Mouse (Mus musculus) embryonic stem cell, embryonic (primary cell): ENCODE measurements at regions not wholly inside any gene's neighbourhood (a gene's known extent, or its start where the extent isn't known, plus 50 kb on each side); places are given as distances from the start of the nearest gene placed in this dataset.
"Not testable (repeated sequence)": the region's sequence is repeated elsewhere in the genome, so short reads cannot be mapped to it uniquely, and the experiment has no call there.

Experiments used
- CTCF ChIA-PET, 4 experiments: fragments of 300-600 bp in 2 of 4; fragments of 350-600 bp in 2 of 4; sonication (Branson Sonifier 250); formaldehyde crosslinking; loops; one replicate each; lab custom pipeline; 2022; ENCODE audit warnings: inconsistent platforms in 2 of 4; lab: Charles Lee
- POLR2A ChIA-PET, 4 experiments: fragments of 300-600 bp in 2 of 4; fragments of 350-600 bp in 2 of 4; sonication (Branson Sonifier 250); formaldehyde crosslinking; loops; one replicate each; lab custom pipeline; 2022; ENCODE audit warnings: antibody characterized with exemption in 4 of 4, inconsistent platforms in 1 of 4; lab: Charles Lee

DNA sequence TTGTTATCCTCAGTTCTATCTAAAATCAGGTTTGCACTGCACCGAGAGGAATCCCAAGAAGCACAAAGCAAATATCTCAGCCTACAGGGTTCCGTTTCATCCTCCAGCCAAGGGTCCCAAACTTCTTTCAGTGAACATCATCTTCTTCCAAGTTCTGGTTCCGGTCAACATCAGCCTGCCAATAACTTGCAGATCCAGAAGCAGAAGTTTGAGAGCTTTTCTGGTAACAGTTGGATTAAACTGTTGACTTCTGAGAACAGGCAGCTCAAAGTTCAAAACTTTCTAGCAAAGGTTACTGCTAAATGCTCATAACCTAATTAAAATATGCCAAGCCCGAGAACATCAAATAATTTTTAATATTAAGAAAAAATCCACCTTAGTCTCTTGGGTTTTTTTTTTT, 237.0 kb upstream of the Gm37988 start:
- POLR2A ChIA-PET: interaction anchor here in 2 of 4 experiments (0.5 to 0.7 kb wide), 2 partner anchors 19 to 662 kb away, joined by 4 to 5 read pairs; no protein-coding TSS in a partner anchor
- CTCF ChIA-PET: interaction anchor here in 1 of 4 experiments (0.7 kb wide), 1 partner anchor 19 kb away, joined by 3 read pairs; no protein-coding TSS in a partner anchor

DNA sequence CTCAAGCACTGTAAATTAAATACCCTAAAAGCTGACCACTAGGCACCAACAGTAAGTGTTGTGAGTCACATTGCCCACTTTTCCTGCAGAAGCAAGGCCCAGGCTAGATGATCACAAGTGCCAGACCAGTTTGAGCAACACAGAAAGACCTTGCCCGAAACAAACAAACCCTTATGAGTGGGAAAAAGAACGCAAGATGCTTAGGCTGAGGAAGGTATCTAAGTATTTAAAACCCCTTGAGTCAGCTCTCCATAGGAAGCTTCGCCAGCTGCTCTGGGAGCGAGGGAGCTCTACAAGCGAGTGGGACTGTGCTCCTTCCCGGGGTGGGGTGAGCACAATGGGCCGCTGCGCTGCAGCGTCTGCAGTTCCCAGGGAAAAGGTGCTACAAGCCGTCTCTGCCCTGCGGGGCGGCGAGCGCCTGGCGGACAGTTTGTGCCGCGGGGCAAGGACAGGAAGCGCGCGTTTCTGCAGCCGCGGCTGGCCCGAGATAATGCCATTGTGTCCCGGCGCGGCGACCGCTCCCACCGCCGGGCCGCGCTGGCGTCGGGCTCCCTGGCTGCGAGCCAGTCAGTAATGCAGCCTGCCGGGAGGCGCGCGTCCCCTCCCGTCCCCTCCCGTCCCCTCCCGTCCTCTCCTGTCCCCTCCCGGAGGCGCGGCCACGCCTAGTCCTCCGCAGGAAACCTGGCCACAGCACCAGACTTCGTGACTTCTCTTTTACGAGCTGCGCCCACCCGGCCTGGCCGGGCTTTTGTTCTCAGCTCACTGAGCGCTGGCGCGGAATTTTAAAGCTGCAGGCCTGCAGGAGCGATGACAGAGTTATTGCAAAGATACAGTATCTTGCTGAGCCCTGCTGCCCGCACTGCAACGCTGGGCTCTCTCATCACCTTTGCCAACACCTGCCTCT, 236.1 kb upstream of the Gm37988 start:
- CTCF ChIA-PET: no interaction called here
- POLR2A ChIA-PET: interaction anchor here in 3 of 4 experiments (0.5 to 1.1 kb wide), 6 partner anchors 21 to 661 kb away, joined by 3 to 6 read pairs (median 3); no protein-coding TSS in a partner anchor

DNA sequence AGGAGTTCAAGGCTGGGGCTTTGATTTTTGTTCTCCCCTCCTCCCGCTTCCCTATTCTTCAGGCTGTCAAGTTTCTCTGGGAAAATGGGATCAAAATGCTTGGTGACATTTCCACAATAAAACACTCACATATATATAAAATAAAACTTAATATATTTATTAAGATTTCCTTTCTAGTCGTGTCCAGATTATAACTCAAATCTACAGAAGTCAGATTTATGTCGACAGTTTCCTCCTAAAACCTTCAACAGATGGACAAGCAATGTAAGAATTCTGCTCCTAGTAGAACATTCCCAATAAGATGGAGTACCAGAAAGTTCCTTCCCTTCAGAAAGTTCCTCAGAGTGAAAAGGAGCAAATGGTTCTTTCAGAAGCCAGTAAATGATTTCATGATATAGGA, 235.4 kb upstream of the Gm37988 start:
- ChIA-PET POLR2A (interaction anchor here in 3 of 4 experiments (0.5 to 1.1 kb wide), 4 partner anchors 20 to 269 kb away, joined by 3 to 6 read pairs (median 3); no protein-coding TSS in a partner anchor), CTCF (no interaction called here)

DNA sequence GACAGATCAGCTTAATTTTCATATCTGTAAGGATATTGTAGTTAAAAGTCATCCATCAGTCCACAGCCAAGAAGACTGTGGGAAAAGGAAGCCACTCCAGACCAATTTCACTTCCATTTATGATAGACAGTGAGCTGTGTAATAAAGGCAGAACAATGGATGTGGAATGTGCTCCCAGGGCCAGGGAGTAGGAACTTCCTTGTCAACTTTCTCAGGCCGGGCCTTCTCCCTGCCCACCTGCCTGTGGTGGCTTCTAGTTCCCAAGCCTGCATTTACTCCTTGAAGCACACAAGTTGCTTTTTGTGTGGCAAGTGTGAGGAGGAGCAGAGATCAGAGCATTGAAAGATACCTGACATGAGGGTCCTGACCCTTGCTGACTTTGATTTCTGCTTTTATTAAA, 233.6 kb upstream of the Gm37988 start:
- ChIA-PET CTCF (no interaction called here), POLR2A (interaction anchor here in 1 of 4 experiments (0.7 kb wide), 1 partner anchor 20 kb away, joined by 3 read pairs; no protein-coding TSS in a partner anchor)

DNA sequence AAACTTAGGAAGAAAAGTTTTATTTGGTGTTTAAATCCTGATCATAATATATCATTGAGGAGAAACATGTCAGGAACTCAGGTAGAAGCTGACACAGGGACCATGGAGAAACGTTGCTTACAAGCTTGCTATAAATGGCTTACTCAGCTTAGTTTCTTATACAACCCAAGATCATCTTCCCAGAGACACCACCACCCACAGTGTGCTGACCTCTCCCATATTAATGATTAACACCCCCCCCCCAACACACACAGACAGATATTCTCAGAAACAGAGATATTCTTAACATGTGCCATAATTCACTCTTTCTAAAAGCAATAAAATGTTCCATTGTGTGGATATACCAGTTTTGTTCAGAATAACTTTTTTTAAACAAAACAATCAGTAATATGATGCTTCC, 230.7 kb upstream of the Gm37988 start:
- POLR2A ChIA-PET: interaction anchor here in 1 of 4 experiments (1.2 kb wide), 1 partner anchor 53 kb away, joined by 3 read pairs; no protein-coding TSS in a partner anchor
- CTCF ChIA-PET: no interaction called here

DNA sequence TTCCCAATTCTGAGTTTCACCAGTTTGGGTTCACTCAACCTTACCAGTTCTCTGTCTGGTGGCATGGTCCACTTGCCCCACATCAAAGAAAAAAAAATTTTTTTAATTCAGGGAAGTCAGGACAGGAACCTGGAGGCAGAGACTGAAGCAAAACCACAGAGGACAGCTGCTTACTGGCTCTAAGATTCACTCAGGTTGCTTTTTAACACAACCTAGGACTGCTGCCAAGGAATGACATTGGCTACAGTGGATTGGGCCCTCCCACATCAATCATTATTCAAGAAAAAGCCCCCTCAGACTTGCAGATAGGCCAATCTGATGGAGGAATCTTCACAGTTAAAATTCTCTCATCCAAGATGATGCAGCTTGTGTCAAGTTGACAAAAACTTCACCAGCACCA, 225.2 kb upstream of the Gm37988 start:
- CTCF ChIA-PET: no interaction called here
- POLR2A ChIA-PET: no interaction called here

DNA sequence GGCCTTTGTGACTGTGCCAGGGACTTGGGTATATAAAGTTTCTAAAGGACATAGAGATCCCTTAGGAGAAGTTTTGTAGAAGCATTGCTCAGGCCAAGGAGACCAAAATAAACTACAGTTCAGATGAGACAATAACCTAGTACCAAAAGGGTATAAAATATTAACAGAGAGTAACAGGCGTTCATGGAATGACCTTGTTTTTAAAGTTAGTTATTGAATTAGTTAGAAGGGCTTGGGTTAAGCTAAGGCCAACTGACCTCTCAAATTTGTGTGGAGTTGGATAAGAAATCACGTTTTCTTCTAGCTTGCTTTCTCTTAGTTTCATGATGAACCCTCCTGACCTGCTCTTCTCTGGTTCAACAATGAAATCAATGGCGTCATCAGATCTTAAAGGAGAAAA, 209.8 kb upstream of the Gm37988 start:
- CTCF ChIA-PET: interaction anchor here in 1 of 4 experiments (1.0 kb wide), 1 partner anchor 44 kb away, joined by 3 read pairs; no protein-coding TSS in a partner anchor
- POLR2A ChIA-PET: no interaction called here

DNA sequence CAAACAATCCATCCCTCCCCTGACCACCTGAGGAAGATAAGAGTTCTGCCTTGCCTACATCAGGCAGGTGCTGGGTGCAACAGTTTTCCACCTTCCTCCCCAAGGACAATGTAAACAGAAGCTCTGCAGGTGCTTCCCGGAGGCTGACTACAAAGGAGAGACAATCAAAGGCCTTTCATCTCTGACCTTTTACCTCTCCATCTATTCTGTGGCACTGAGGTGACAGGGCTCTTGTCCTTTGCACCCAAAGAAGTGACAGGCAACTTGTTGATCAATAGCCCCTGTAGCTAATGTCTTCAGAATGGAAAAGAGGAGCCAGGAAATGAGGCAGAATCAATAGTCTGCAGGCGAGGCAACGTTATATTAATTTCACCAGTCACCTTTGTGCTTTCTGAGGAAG, 209.3 kb upstream of the Gm37988 start:
- CTCF ChIA-PET: interaction anchor here in 1 of 4 experiments (1.0 kb wide), 1 partner anchor 44 kb away, joined by 3 read pairs; no protein-coding TSS in a partner anchor

DNA sequence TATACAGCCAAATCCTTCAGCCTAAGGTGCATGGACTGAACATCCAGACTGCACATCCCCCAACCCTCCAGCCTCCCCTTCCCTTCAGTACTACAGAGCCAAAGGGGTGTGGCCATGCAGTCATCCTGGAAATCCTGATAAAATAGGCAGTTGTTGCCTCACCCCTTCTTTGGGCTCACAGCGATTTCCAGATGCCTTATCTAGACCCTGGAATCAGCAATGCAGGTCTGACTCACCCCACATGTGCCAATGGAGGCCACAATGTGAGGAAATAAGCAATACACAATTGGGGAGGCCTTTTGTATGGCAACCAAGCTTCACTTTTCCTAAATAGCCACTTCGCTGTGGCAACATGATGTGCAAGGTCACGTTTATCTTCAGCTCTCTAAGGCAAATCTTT, 205.3 kb upstream of the Gm37988 start:
- ChIA-PET POLR2A (no interaction called here), CTCF (no interaction called here)

More for the DNA sequence above, 209.3 kb upstream of the Gm37988 start:
- POLR2A ChIA-PET: interaction anchor here in 1 of 4 experiments (1.5 kb wide), 1 partner anchor 27 kb away, joined by 3 read pairs; no protein-coding TSS in a partner anchor

DNA sequence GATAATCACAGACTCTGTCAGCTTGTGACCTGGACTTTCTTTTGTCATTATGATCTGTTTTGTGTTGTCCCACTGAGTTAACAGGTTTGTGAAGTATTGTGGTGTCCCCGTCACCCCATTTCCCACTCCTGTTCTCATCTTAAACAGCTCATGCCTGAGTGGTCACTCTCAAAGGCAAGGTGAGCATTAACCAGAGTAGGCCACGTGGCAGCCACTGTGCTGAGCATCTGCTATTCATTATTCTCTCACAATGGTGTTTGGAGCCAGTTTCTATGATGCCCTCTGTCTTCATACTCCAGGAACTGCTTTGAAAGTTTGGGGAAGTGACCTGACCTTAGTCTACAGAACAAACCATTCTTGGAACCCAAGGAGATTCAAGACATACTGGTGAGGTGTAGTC, 198.9 kb upstream of the Gm37988 start:
- ChIA-PET POLR2A (no interaction called here), CTCF (no interaction called here)

DNA sequence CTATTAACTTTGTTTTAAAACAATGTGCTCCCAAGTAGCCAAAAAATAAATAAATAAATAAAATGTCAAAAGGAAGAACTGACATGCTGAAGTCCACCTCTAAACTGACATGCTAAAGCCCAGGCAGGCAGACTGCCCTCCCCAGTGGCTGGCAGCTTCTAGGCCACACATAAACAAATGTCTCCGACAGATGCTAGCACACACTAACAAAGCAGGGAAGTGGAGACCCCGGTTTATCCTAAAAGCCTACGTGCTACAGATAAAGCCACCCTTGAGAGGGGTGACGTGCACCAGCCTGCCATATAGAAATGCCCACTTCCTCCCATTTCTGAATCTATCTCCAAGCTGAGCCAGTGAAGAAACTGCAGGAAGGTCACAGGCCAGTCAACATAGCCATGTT, 194.4 kb upstream of the Gm37988 start:
- CTCF ChIA-PET: no interaction called here
- POLR2A ChIA-PET: interaction anchor here in 1 of 4 experiments (0.6 kb wide), 1 partner anchor 24 kb away, joined by 3 read pairs; no protein-coding TSS in a partner anchor

DNA sequence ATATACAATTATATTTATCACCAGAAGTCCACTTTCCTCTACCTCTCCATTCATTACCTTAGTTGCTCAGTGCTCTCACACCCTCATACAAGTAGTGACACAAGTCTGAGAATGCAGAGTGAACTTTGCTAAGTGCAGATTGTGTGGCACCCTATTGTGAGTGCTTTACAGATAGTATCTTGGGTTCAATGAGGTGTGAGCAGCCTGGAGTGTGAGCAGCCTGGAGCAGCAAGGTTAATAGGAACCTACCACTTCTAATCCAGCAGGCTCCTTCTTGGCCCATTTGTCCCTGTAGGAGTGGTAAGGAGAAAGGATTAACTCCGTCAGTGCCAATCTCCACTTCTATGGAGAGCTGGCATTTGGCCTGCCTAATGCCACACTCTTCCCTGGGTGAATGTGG, 192.4 kb upstream of the Gm37988 start:
- ChIA-PET CTCF (no interaction called here), POLR2A (no interaction called here)

DNA sequence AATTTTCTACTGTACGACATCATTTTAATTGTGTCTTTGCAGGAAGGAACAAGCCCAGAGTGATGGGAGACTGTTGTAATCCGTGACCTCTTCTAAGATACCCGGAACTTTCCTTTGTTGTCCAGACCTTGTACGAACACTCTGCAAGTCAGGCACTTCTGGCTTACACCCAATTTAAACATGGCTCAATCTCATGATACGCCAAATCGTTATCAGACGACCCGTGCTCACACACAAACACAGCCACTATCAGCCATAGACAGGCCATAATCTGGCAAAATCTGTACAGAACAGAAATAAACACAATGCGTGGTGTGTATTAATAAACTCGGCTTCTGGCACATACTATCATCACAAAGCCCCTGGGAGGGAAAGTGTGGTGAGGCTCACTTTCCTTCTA, 190.2 kb upstream of the Gm37988 start:
- ChIA-PET POLR2A (no interaction called here), CTCF (no interaction called here)

DNA sequence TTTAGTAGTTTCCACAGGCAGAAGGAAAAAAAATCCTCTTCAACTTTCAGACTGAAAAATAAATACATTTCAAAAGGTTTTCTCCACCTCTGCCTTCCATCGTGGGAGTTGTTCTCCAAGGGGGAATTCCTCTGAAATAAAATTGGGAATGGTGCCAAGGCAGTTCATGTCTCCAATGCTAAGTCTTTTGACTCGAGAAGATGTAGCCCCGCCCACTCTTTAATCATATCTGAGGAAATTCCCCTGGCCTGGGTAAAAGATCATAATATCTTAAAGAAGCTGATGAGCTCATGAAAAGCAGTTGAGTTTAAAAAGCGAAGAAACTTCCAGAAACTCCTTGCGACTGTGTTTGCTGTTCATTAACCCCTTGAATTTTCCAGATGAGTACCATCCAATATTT, 185.3 kb upstream of the Gm37988 start:
- CTCF ChIA-PET: no interaction called here
- POLR2A ChIA-PET: interaction anchor here in 1 of 4 experiments (0.6 kb wide), 1 partner anchor 420 kb away, joined by 3 read pairs; no protein-coding TSS in a partner anchor

DNA sequence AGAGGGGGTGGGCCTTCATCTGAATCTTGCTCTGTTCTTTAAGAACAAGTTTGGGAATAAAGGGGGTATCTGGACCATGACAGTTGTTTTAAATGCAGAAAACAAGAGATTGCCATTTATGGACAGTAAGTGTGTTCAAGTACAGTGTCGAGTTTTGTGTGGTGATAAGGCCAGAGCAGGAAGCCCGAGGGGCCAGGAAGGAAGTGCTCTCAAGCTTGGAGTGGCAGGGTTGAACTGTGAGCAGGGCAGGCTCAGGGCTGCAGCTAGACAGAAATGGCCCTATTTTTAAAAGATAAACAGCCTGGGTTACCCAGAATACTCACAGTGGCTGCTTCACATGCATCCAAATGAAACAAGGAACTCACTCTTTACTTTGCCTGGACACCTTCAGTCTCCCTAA, 184.4 kb upstream of the Gm37988 start:
- ChIA-PET POLR2A (no interaction called here), CTCF (no interaction called here)

DNA sequence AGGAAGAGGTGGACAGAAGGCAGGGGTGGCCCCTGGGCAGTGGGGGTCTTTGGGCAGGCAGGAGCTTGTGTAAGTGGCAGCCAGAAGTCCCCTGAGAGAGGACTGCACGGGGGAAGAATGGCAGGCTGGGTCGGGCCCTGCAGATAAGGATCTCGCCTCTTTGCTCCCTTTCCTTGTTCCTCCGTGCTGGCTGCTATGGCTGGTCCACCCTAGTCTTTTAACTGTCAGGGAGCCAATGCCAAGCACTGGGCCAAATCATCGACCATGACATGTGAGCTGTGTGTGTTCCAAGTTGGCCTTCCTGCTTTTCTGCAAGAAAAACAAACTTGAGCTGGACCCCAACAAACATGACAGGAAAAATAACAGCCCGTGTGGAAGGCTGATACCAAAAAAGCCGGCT, 153.8 kb upstream of the Gm37988 start:
- ChIA-PET POLR2A (interaction anchor here in 2 of 4 experiments (1.3 to 1.4 kb wide), 2 partner anchors 9 to 97 kb away, joined by 3 read pairs; no protein-coding TSS in a partner anchor), CTCF (no interaction called here)

DNA sequence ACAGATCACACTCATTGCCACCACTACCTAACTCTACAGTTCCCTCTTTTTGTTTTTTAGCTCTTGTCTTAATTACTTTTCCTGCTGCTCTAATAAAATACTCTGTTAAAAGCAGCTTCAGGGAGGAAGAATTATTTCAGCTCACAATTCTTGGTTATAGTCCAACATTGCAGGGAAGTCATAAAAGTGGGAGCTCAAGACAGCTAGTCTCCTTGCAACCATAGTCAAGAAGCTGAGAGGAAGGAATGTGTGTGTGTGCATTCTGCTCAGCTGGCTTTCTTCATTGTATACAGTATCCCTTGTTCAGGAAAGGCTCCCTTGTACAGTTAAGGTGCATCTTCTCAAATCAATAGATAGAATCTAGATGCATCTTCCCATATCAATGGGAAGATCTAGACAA, 152.4 kb upstream of the Gm37988 start:
- ChIA-PET POLR2A (interaction anchor here in 1 of 4 experiments (1.4 kb wide), 1 partner anchor 96 kb away, joined by 3 read pairs; no protein-coding TSS in a partner anchor), CTCF (no interaction called here)

DNA sequence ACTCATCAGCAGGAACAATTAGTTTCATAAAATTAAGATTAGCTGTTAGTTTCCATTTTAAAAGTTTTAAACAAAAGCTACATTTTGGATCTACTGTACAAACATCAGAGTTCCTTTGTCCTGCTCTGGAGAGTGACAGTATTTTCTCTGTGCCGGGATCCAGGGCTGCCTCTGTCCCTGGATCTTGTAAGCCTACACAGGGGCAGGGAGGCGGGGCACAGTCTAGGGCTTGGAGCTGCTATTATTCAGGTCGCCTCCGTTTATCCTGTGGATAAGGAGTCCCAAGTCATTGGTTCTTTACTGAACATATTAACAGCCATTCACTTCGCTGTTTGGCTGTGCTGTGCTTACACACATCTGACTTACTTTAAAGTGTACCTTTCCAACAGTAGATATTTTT, 150.8 kb upstream of the Gm37988 start:
- POLR2A ChIA-PET: no interaction called here
- CTCF ChIA-PET: no interaction called here

DNA sequence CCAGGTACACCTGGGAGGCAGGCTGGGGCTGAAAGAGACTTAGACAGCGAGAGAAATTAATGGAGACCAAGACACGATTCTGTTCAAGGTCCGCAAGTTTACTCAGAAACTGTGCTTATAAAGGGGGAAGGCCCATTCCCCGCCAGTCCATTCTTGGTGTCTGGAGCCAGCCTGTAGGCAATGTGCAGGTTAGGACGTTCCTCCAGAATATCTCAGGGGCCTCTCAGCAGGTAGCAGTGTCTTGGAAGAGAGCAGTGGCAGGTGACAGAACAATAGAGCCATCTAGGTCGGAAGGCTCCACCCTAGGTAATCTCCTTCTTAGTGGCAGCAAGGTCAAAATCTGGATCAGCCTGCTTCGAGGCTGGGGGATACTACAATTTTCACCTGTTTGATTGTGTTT, 147.6 kb upstream of the Gm37988 start:
- CTCF ChIA-PET: not testable (repeated sequence)
- POLR2A ChIA-PET: interaction anchor here in 1 of 4 experiments (0.9 kb wide), 1 partner anchor 167 kb away, joined by 3 read pairs; no protein-coding TSS in a partner anchor

DNA sequence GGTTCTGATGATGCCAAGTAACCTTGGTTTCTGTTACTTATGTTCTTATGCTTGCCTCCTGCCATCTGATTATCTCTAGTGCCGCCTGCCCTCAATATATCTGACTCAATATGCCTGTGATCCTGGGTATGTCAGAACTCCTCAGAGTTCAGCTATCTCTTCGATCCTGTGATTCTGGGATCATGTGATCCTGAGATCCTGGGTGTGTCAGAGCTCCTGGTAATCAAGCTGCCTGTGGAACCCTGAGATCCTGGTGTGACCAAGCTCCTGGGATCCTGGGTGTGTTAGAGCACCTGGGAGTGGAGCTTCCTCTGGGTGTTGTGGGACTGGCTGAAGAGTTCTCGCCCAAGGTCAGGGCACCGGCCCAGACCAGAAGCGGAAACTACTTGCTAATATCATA, 147.1 kb upstream of the Gm37988 start:
- POLR2A ChIA-PET: interaction anchor here in 1 of 4 experiments (0.9 kb wide), 1 partner anchor 168 kb away, joined by 3 read pairs; no protein-coding TSS in a partner anchor
- CTCF ChIA-PET: not testable (repeated sequence)
